11 mouse cellular contexts compared by ENCODE assay signal in genomic region chr3:152979481-152980092, GRCm38 (mm10). TPM values are rescaled to one million over a fixed set of nuclear protein-coding genes. Genes with fewer than 3 reads are reported as not detected.
DNase-seq lines count a peak whose midpoint lies in the region; ATAC-seq and TF ChIP-seq lines count a peak whose summit lies in the region.
"Had no signal": no experiment of that assay in that cellular context is flagged by ENCODE, and none has a peak within 500 bp of the region (broad histone marks: within the 10 kb centered on the region; RNA-seq: fewer than 3 reads in every experiment).

No protein-coding gene starts in this region.

- H3K4me2 ChIP-seq in intestine, embryonic 15.5 days (replicated peaks), result no peak overlapping the region
- no peak overlapping the region for H3K4me2 ChIP-seq in intestine, postnatal 0 days (replicated peaks; ENCODE audit: low read depth)
- H3K4me2 ChIP-seq in hindbrain, postnatal 0 days (ENCODE audit: low read depth, low read length), result peak overlapping the region; percentile 85

- peaks cover 14% of the 10 kb centered on the region for H3K4me1 ChIP-seq in intestine, embryonic 15.5 days (replicated peaks)
- no peaks in the 10 kb centered on the region for H3K4me1 ChIP-seq in intestine, postnatal 0 days (replicated peaks; ENCODE audit: control insufficient read depth, insufficient read depth, low read length)
- H3K4me1 ChIP-seq in hindbrain, postnatal 0 days (ENCODE audit: insufficient read depth, low read length), result no peaks in the 10 kb centered on the region

- ATAC-seq in intestine, embryonic 15.5 days, result 0 out of 2 replicates have a peak, but pooled peaks have one; percentile 56
- no peak for ATAC-seq in intestine, postnatal 0 days
- no peak for ATAC-seq in hindbrain, postnatal 0 days
- peak; percentile 94 for ATAC-seq in megakaryocyte progenitor cell, adult 5-6 weeks (replicated peaks; ENCODE audit: poor library complexity)
- ATAC-seq: CD4-positive, CD25-positive, alpha-beta regulatory T cell, adult 4 months had no signal

- no peaks in the 10 kb centered on the region for H3K36me3 ChIP-seq in intestine, embryonic 15.5 days
- H3K36me3 ChIP-seq in intestine, postnatal 0 days (ENCODE audit: control insufficient read depth, insufficient read depth), result no peaks in the 10 kb centered on the region
- H3K36me3 ChIP-seq in hindbrain, postnatal 0 days (ENCODE audit: insufficient read depth, low read length), result no peaks in the 10 kb centered on the region

- WGBS in intestine, embryonic 15.5 days, result 51% methylated on average over 11 of the region's 11 CpGs
- 47% methylated on average over 11 of the region's 11 CpGs for WGBS in intestine, postnatal 0 days
- WGBS in hindbrain, postnatal 0 days, result 68% methylated on average over 11 of the region's 11 CpGs

- peaks cover 27% of the 10 kb centered on the region for H3K27me3 ChIP-seq in intestine, embryonic 15.5 days (replicated peaks)
- H3K27me3 ChIP-seq in intestine, postnatal 0 days (replicated peaks; ENCODE audit: control insufficient read depth, insufficient read depth, low read length), result peaks cover 20% of the 10 kb centered on the region
- no peaks in the 10 kb centered on the region; the same call in 1 of the 2 replicates for H3K27me3 ChIP-seq in hindbrain, postnatal 0 days (ENCODE audit: insufficient read depth, low read length)

- no peak for TF ChIP-seq CTCF in intestine, postnatal 0 days (IDR thresholded peaks at IDR 0.05; ENCODE audit: low read depth)
- no peak for TF ChIP-seq CTCF in hindbrain, postnatal 0 days (IDR thresholded peaks at IDR 0.05; ENCODE audit: low read depth)

- no peak overlapping the region for H3K27ac ChIP-seq in intestine, embryonic 15.5 days
- no peak overlapping the region for H3K27ac ChIP-seq in intestine, postnatal 0 days (ENCODE audit: low read depth, low read length)
- H3K27ac ChIP-seq in hindbrain, postnatal 0 days, result no peak overlapping the region

- peak; percentile 58 for DNase-seq in c-Kit-positive CD71-positive TER-119-negative erythroid progenitor cells, embryonic 14.5 days (ENCODE audit: low read depth)
- DNase-seq in hindbrain, postnatal 0 days (ENCODE audit: low spot score), result no peak
- DNase-seq in adrenal gland, adult (ENCODE audit: inconsistent age in 2 of 2, low spot score in 1 of 2), result no peak
- DNase-seq in adrenal gland, postnatal 10 days, result no peak
- DNase-seq in B cell, adult 2 months, result no peak
- DNase-seq: heart, postnatal 10 days had no signal

- no peaks in the 10 kb centered on the region for H3K9me3 ChIP-seq in intestine, embryonic 15.5 days
- no peaks in the 10 kb centered on the region for H3K9me3 ChIP-seq in intestine, postnatal 0 days (ENCODE audit: control insufficient read depth)
- no peaks in the 10 kb centered on the region for H3K9me3 ChIP-seq in hindbrain, postnatal 0 days (ENCODE audit: low read length)

- H3K9ac ChIP-seq in intestine, embryonic 15.5 days, result no peak overlapping the region
- no peak overlapping the region for H3K9ac ChIP-seq in intestine, postnatal 0 days (ENCODE audit: low read depth, low read length)
- H3K9ac ChIP-seq in hindbrain, postnatal 0 days (replicated peaks; ENCODE audit: low read length), result no peak overlapping the region

- H3K4me3 ChIP-seq in intestine, embryonic 15.5 days (replicated peaks), result no peak overlapping the region
- H3K4me3 ChIP-seq in intestine, postnatal 0 days (ENCODE audit: low read depth, low read length), result no peak overlapping the region
- peak overlapping the region; percentile 46 for H3K4me3 ChIP-seq in hindbrain, postnatal 0 days (ENCODE audit: low read length)
- H3K4me3 ChIP-seq: myocyte had no signal

RNA-seq across cellular contexts. Expression of gene St6galnac5, which starts 2.5 kb away (rescaled TPM):
- polyA plus RNA-seq in intestine, embryonic 15.5 days (2015; fragmentation: Nextera tagmentation; extraction: Ambion mirVana), result 0.39 and 0.40 TPM in 2 replicates
- 0.22 and 0.27 TPM in 2 replicates for polyA plus RNA-seq in intestine, postnatal 0 days (2015; fragmentation: Nextera tagmentation; extraction: Ambion mirVana)
- total RNA-seq in hindbrain, postnatal 0 days (2014; rRNA removed), result 12.4 and 18.5 TPM in 2 replicates
- 12.8 and 12.9 TPM in 2 replicates for polyA plus RNA-seq in hindbrain, postnatal 0 days (2015; fragmentation: Nextera tagmentation; extraction: Ambion mirVana)
- total RNA-seq in megakaryocyte progenitor cell, adult 5-6 weeks (2015), result not detected in 2 replicates
- total RNA-seq in megakaryocyte progenitor cell, adult 5-6 weeks (2017), result 0.08 TPM in 1 of 2 replicates, not detected in the other
- 1 to 10 TPM; 1.5 to 3.7 TPM for total RNA-seq in adrenal gland, postnatal 10 days (2021)
- total RNA-seq: heart, postnatal 10 days had no signal
- polyA plus RNA-seq: CD4-positive, CD25-positive, alpha-beta regulatory T cell, adult 4 months; myocyte had no signal

Comparison
In these comparisons a context has a peak if more than half of its experiments do, and no peak if none do; other contexts are left out.
1. ATAC-seq: peak in intestine, embryonic 15.5 days (single experiment) and megakaryocyte progenitor cell, adult 5-6 weeks (single experiment); none in intestine, postnatal 0 days (single experiment) and hindbrain, postnatal 0 days (single experiment).